Mouse (Mus musculus): ENCODE measurements at regions not wholly inside any gene's neighbourhood (a gene's known extent, or its start where the extent isn't known, plus 50 kb on each side); places are given as distances from the start of the nearest gene placed in this dataset.
A peak's percentile ranks its signal among the peaks of the same experiment; 100 is the strongest.

DNA sequence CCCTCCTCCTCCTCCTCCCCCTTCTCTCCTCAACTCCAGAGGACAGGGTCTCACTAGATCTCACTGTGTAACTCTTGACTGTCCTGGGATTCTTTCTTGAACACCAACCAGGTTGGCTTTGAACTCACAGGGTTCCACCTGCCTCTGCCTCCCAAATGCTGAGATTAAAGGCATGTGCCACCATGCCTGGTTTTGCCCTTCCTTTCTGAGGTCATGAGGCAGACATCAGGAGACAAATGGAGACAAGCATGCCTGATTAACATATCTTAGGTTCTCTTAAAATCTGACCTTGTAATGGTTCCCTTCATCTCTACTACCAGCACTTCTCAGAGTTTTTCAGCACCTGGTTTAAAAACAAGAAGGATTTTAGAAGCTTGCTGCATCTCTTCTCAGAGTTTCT lies 143.5 kb downstream of the Gm10260 start:
- DNase-seq (ENCODE audit: low read depth, low spot score): no peak

- DNase-seq (ENCODE audit: low read depth, low spot score): peak; percentile 35
Measured at GRCm38 (mm10) chr13:97607221-97607723, 153.2 kb downstream of the Gm10260 start.

DNA sequence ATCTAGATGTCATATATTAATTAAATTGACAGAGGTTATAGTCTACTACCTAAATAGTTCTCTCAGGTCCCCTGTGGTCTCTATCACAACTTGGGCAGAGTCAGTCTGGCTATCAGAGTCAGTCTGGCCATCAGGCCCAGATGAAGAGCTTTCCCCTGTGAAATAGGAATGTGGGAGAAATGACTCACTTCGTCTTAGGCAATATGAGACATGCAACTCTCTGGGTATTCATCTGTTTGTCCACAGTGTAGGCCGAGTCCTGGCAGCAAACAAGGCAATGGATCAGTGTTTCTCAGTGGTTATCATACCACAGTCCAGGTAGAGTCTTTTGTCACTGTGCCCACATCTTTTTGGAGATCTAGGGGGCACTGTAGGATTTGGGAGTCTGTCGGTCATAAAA lies 156.0 kb downstream of the Gm10260 start:
- no peak for DNase-seq (ENCODE audit: low read depth, low spot score)

DNA sequence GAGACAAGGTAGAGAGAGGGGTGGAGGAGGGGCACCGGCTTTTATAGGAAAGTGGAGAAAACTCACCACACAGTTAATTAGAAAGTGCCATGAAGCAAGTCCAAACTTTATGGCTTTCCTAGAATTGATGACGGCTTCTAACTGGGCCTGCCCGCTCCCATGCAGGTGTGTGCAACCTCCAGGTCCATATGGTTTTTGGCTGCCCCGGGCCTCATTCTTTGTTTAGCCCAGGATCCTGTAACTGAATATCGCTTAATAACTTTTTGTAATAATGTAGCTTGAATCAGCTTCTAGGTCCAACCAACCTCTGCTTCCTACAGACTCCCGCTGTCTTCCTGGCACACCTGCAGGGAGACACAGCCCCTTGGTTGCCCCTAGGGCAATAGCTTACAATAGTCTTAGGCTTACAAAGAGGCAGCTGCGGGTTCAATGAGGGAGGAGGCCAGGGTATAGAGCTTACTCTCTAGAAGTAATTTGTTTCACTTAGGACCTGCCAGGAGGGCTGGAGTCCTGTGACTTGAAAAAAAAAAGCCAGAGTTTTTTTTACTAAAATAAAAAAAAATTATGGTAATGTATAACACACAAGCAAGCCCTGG lies 159.2 kb downstream of the Gm10260 start:
- DNase-seq (ENCODE audit: low read depth, low spot score): no peak

GRCm38 (mm10) chr13:97600136-97600535 lies 160.3 kb downstream of the Gm10260 start:
- DNase-seq (ENCODE audit: low read depth, low spot score): no peak

GRCm38 (mm10) chr13:97598507-97599431 lies 161.7 kb downstream of the Gm10260 start:
- DNase-seq (ENCODE audit: low read depth, low spot score): no peak

DNA sequence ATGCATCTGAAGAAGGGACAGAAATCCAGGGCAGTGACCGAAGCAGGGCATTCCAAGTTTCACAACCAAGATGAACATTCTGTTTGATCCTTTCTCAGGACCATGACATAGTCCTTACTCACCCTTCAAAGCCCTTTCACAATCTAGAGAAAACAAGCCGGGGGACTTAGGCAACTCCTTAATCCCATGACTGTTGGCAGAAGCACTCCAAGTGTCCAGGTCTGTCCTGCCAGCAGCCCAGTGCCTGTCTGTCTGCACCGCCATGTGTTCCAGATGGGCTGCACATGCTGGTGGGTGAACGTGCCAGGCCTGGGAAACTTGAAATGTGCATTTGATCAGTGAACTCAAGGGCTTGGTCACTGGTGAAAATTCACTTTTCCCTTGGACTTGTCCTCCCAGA lies 165.6 kb downstream of the Gm10260 start:
- no peak for DNase-seq (ENCODE audit: low read depth, low spot score)

DNA sequence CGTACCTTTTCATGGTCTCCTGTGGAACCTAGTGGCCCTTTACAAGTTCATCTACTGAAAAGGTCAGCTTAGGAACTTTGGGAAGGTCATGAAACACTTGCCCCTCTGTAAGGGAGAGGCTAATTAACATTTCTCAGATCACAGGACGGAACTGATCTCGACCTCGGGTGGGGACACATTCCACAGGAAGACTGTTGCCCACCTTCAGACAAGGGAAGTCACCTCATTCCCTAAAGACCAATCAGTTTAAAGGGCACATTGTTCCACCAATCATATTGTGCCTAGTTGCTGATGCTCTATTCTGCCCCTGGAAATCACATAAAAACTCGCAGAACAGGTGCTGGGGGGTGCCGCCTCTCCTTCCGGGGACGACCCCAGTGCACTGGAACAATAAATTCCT lies 170.8 kb downstream of the Gm10260 start:
- no peak for DNase-seq (ENCODE audit: low read depth, low spot score)

DNA sequence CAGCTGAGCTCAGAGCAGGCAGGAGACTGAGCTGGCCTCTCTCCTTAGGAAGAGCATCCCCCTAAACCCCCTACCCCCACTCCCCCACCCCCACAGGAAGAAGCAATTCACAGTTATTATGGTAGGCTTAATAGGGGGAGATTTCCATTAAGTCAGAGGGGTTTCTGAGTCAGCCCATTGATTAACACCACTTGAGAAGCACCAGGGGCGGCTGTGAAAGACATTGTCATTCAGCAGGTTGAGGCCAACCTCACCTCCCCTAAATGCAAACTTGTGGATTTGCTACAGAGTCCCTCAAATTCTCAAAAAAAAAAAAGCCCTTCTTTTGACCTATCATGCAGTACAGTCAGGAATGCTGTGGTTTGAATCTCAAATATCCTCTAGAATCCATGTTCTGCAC lies 172.3 kb downstream of the Gm10260 start:
- no peak for DNase-seq (ENCODE audit: low read depth, low spot score)

- DNase-seq (ENCODE audit: low read depth, low spot score): no peak
Measured at GRCm38 (mm10) chr13:97587088-97587487, 173.3 kb downstream of the Gm10260 start.

GRCm38 (mm10) chr13:97584045-97584444 lies 176.4 kb downstream of the Gm10260 start:
- no peak for DNase-seq (ENCODE audit: low read depth, low spot score)

DNA sequence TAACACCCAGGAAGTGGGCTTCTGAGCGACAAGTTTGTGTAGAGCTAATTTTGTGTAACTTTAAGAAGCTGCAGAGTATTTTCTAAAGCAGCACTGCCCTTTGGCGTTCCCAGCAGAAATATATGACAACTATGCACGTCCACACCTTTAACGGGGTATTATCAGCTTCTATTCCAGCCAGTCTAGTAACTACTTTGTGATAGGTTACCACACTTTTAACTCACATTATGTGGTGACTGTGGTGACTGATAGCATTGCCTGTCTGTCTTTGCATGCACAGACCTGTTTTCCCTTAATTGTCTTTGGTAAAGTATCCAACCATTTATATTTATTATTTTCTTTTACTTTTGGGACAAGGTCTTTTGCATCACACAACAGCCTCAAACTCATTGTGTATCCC lies 179.1 kb downstream of the Gm10260 start:
- no peak for DNase-seq (ENCODE audit: low read depth, low spot score)

DNA sequence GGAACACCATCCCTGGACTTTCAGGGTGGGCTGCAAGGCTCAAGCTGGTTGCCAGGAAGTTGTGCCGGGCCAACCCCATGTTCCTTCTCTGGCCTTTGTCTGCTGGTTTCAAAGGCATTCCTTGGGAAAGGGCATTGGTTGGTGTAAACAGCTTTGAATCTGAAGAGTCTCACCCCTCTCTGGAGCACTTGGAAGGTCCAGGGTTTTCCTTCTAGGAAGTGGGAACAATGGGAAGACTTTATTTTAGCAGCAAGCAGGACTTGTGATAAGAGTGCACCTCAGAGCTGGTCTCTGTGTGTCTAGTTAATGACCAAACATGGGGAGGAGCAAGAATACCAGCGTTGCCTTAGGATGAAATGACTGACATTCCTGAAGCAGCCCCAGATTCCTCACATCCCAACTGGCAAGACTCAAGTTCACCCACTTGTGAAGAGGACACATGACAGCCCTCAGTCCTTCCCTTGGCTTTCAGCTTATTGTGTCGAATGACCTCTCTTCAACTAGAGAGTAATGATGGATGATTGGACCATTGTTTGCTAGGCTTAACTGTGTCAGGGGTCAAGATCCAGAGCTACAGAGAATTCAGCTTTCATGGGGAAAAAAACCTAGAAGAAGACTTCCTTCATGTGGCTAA lies 180.1 kb downstream of the Gm10260 start:
- DNase-seq (ENCODE audit: low read depth, low spot score): no peak

DNA sequence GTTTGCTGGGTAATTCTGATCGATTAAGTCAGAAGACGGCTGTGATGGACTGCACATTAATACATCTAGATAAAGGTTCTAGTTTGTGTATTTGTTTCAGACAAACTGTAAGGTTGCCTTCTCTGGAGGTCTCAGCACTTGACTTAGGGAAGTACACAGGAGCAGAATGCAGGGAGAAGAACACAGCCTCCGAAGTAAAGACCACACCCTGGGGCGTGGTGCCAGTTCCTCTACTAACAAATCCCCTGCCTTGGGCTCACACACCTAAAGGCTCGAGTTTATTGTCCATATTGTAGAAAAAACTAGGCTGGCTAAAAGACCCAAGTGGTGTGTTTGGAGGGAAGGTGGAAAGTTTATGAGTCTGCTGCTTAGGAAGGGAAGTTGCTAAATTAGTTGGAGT lies 181.8 kb downstream of the Gm10260 start:
- DNase-seq (ENCODE audit: low read depth, low spot score): no peak

- DNase-seq (ENCODE audit: low read depth, low spot score): no peak
Measured at GRCm38 (mm10) chr13:97577081-97577785, 183.2 kb downstream of the Gm10260 start.

DNA sequence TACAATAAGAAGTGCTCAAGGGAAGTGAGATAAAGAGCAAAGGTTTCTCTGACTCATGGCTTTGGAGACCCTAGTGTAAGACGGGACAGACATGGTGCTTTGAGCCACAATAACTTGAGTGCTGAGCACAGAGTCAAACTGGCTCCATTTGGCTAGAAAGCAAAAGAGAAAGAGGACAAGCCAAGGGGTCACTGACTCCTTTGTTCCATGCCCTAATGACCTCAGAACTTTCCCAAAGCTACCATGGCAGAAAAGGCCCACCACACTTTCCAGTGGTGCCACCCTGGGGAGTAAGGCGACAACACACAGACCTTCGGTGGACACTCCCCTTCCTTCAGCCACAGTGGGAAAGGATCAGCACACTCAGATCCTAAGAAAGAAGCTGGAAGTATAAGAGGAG lies 186.8 kb downstream of the Gm10260 start:
- DNase-seq (ENCODE audit: low read depth, low spot score): no peak

DNA sequence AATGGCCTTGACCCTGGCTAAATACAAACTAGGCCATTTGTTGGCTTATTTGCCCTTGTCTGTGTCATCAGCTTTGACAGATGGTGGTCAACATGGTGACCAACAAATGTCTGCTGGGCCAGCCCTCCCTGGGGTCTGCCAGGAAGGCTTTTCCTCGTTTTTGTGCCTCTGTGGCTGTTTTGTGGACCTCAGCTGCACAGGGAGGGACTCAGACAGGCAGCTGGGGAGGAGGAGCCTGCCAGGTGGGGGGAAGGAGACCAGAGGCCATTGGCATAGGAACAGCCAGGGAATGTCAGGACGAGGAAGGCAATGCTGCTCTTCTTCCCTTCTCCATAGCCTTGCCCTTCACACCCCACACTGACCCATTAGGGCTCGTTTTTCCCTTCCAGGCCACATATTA lies 188.1 kb downstream of the Gm10260 start:
- no peak for DNase-seq (ENCODE audit: low read depth, low spot score)

DNA sequence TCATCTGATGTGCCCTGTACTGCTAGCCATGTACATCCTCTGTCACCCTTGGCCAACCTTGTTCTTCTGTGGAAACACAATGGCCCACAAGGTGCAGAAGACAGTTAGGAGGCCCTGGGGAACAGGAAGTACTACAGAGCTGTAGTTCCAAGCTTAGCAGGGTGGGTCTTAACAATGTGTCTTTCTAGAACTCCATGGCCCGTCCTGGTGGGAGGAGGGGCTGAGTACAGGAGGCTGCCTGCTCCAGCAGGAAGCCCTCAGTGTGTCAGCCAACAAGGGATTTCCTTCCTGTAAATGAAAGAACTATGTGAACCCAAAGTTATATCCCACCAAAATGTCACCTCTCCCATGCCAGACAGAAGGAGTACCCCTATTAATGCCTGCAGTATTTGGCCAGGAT lies 190.4 kb downstream of the Gm10260 start:
- DNase-seq (ENCODE audit: low read depth, low spot score): no peak

- DNase-seq (ENCODE audit: low read depth, low spot score): no peak
Measured at GRCm38 (mm10) chr13:97567632-97568031, 192.8 kb downstream of the Gm10260 start.

- no peak for DNase-seq (ENCODE audit: low read depth, low spot score)
Measured at GRCm38 (mm10) chr13:97566071-97566470, 194.4 kb downstream of the Gm10260 start.

- DNase-seq (ENCODE audit: low read depth, low spot score): no peak
Measured at GRCm38 (mm10) chr13:97562241-97562640, 198.2 kb downstream of the Gm10260 start.

- no peak for DNase-seq (ENCODE audit: low read depth, low spot score)
Measured at GRCm38 (mm10) chr13:97560789-97561188, 199.6 kb downstream of the Gm10260 start.

All from embryo, embryonic 11.5 days (tissue).